10 mouse cellular contexts compared by ENCODE assay signal in the genomic region with DNA sequence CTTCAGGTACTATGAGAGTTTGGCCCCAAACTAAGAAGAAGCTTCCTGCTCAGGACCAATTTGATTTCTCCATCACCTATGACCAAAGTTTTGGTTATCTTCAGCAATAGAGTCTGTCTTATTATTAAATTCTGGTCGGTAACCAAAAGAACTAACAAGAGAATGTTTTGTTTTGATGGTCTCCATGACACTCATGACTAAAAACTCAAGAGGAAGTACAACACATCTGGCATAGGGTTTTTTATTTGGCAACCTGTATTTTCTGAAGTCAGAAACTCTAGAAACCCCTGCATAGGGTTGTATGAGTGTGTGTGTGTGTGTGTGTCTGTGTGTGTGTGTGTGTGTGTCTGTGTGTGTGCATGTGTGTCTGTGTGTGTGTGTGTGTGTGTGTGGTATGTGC.
"Had no signal": no experiment of that assay in that cellular context is flagged by ENCODE, and none has a peak within 500 bp of the region (broad histone marks: within the 10 kb centered on the region; RNA-seq: fewer than 3 reads in every experiment).

No protein-coding gene starts in this region.

- ATAC-seq: intestine, embryonic 16.5 days; midbrain, embryonic 16.5 days had no signal

- DNase-seq: kidney, adult 8-10 months; kidney, postnatal 14 days; left cerebral cortex, postnatal 4 days; lung, embryonic 14.5 days; lung, postnatal 4 days; right cerebral cortex, adult 18-20 months; spleen, adult 18-20 months; thymus, postnatal 36 days had no signal
